Mouse (Mus musculus): Measurements from ENCODE around the gene Cldn6. TPM values are rescaled to one million over a fixed set of nuclear protein-coding genes. Genes with fewer than 3 reads are reported as not detected.
A peak's percentile ranks its signal among the peaks of the same experiment; 100 is the strongest.

Gene Cldn6
- total and polyA plus RNA-seq, 3 experiments, result not detected

GRCm38 (mm10) chr17:23719455-23719854, 40.4 kb downstream of the Cldn6 start:
- Histone ChIP-seq H3K27ac (no peak overlapping the region), H3K36me3 (ENCODE audit: control insufficient read depth, insufficient read depth, low read length) (no peaks in the 10 kb centered on the region), H3K79me2 (replicated peaks; ENCODE audit: control insufficient read depth, insufficient read depth, low read length) (no peaks in the 10 kb centered on the region), H3K4me3 (no peak overlapping the region), H3K4me1 (ENCODE audit: control insufficient read depth, insufficient read depth, low read length) (no peaks in the 10 kb centered on the region), H3K9ac (ENCODE audit: low read depth, low read length) (no peak overlapping the region), H3K27me3 (ENCODE audit: control insufficient read depth, insufficient read depth, low read length) (no peaks in the 10 kb centered on the region)
- no peak for DNase-seq
- 29% methylated on average over 1 of the region's 1 CpGs for WGBS
- intact Hi-C loops (cut with DNase I), result no loop called here
- TF ChIP-seq CTCF (IDR thresholded peaks at IDR 0.05), result no peak
- TF ChIP-seq POLR2A (IDR thresholded peaks at IDR 0.05; ENCODE audit: insufficient read depth, low read depth, low read length), result no peak
- no peak for TF ChIP-seq EP300 (IDR thresholded peaks at IDR 0.05; ENCODE audit: insufficient read depth, low read depth, low read length)

GRCm38 (mm10) chr17:23721886-23722285, 42.8 kb downstream of the Cldn6 start:
- no peak overlapping the region for H3K4me3 ChIP-seq
- DNase-seq, result no peak
- no peak overlapping the region for H3K9ac ChIP-seq (ENCODE audit: low read depth, low read length)
- no peaks in the 10 kb centered on the region for H3K36me3 ChIP-seq (ENCODE audit: control insufficient read depth, insufficient read depth, low read length)
- H3K27ac ChIP-seq, result no peak overlapping the region
- TF ChIP-seq CTCF (IDR thresholded peaks at IDR 0.05), result no peak
- no peak for TF ChIP-seq EP300 (IDR thresholded peaks at IDR 0.05; ENCODE audit: insufficient read depth, low read depth, low read length)
- TF ChIP-seq POLR2A (IDR thresholded peaks at IDR 0.05; ENCODE audit: insufficient read depth, low read depth, low read length), result no peak
- intact Hi-C loops (cut with DNase I), result no loop called here
- peaks cover 3% of the 10 kb centered on the region for H3K4me1 ChIP-seq (ENCODE audit: control insufficient read depth, insufficient read depth, low read length)
- H3K27me3 ChIP-seq (ENCODE audit: control insufficient read depth, insufficient read depth, low read length), result no peaks in the 10 kb centered on the region
- H3K79me2 ChIP-seq (replicated peaks; ENCODE audit: control insufficient read depth, insufficient read depth, low read length), result no peaks in the 10 kb centered on the region
- 93% methylated on average over 2 of the region's 2 CpGs for WGBS

DNA sequence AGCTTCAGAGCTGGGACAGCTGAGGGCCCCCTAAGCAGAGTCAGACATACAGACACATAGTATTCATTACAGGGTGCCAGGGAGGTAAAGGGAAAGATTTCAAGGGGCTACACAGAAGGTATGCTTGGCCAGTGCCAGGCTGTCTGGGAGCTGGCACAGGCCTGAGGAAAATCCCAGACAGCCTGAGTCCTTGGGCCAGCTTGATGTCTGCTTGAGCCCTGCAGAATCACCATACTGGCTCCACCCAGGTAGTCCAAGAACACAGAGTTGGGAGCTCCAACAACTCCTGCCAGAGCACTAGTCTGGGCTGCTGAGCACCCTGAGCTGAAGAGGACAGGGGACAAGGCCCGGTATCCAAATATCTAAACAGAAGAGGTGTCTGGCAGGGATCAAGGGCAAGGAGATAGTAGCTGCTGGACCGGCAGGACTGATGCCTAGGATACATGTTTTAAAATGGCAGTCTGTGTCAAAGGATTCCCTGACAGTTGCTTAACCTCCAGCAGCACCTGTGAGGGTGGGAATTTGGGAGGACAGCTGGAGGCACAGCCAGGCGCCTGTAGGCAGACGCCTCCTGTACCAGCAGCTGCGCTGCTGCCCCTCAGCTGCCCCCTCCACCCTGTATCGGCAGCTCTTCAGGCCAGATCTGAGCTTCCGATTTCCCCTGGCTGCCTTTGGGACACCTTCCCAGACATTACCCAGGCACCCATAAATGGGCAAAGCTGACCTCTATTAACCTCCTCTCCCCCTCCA, 43.5 kb downstream of the Cldn6 start, which contains the start of gene 1520401A03Rik:
Gene 1520401A03Rik (minus strand): TSS at position 408 of the 750 bp plus-strand sequence.
- Histone ChIP-seq H3K4me1 (ENCODE audit: control insufficient read depth, insufficient read depth, low read length) (peaks cover 3% of the 10 kb centered on the region), H3K36me3 (ENCODE audit: control insufficient read depth, insufficient read depth, low read length) (no peaks in the 10 kb centered on the region), H3K27me3 (ENCODE audit: control insufficient read depth, insufficient read depth, low read length) (no peaks in the 10 kb centered on the region), H3K9ac (ENCODE audit: low read depth, low read length) (no peak within 1 kb of the TSS), H3K4me3 (no peak within 1 kb of the TSS), H3K27ac (no peak within 1 kb of the TSS), H3K79me2 (replicated peaks; ENCODE audit: control insufficient read depth, insufficient read depth, low read length) (no peaks in the 10 kb centered on the region)
- DNase-seq, result no peak
- WGBS, result 65% methylated on average over 7 of the region's 7 CpGs
- intact Hi-C loops (cut with DNase I), result no loop called here
- TF ChIP-seq EP300 (IDR thresholded peaks at IDR 0.05; ENCODE audit: insufficient read depth, low read depth, low read length) (no peak), CTCF (IDR thresholded peaks at IDR 0.05) (no peak), POLR2A (IDR thresholded peaks at IDR 0.05; ENCODE audit: insufficient read depth, low read depth, low read length) (no peak)

DNA sequence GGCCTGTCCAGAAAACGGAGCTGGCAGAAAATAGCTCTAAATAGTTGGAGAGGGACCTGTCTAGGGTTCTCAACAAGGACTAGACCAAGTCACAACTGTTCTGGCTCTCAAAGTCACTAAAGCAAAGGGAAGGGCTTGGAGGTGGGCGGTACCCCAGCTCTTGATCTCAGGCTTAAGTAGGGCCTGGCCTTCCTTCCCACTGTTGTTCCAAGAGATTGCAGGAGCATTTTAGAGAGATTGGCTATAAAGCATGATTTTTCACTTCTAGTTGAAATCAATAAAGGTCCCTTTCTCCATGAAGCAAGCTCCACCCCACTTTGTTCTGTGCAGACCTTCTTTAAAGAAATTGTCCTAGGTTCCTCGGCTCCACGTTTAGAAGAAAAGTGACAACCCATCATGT, 46.4 kb downstream of the Cldn6 start:
- TF ChIP-seq CTCF (IDR thresholded peaks at IDR 0.05) (no peak), EP300 (IDR thresholded peaks at IDR 0.05; ENCODE audit: insufficient read depth, low read depth, low read length) (no peak), POLR2A (IDR thresholded peaks at IDR 0.05; ENCODE audit: insufficient read depth, low read depth, low read length) (no peak)
- Histone ChIP-seq H3K4me1 (ENCODE audit: control insufficient read depth, insufficient read depth, low read length) (peaks cover 3% of the 10 kb centered on the region), H3K36me3 (ENCODE audit: control insufficient read depth, insufficient read depth, low read length) (no peaks in the 10 kb centered on the region), H3K27me3 (ENCODE audit: control insufficient read depth, insufficient read depth, low read length) (no peaks in the 10 kb centered on the region), H3K4me3 (peak overlapping the region; percentile 91; the same call in 1 of the 2 replicates), H3K79me2 (replicated peaks; ENCODE audit: control insufficient read depth, insufficient read depth, low read length) (no peaks in the 10 kb centered on the region), H3K9ac (ENCODE audit: low read depth, low read length) (no peak overlapping the region; the same call in 1 of the 2 replicates), H3K27ac (peak overlapping the region; percentile 86; the same call in 1 of the 2 replicates)
- no peak for DNase-seq
- intact Hi-C loops (cut with DNase I), result no loop called here
- WGBS, result 53% methylated on average over 4 of the region's 4 CpGs

GRCm38 (mm10) chr17:23725999-23726757, 47.1 kb downstream of the Cldn6 start, which contains the start of gene Pkmyt1:
Gene Pkmyt1 (plus strand): TSS chr17:23726336.
- Histone ChIP-seq H3K27me3 (ENCODE audit: control insufficient read depth, insufficient read depth, low read length) (no peaks in the 10 kb centered on the region), H3K79me2 (replicated peaks; ENCODE audit: control insufficient read depth, insufficient read depth, low read length) (no peaks in the 10 kb centered on the region), H3K27ac (peak within 1 kb of the TSS; percentile 86), H3K4me3 (peak within 1 kb of the TSS; percentile 91), H3K4me1 (ENCODE audit: control insufficient read depth, insufficient read depth, low read length) (peaks cover 3% of the 10 kb centered on the region), H3K36me3 (ENCODE audit: control insufficient read depth, insufficient read depth, low read length) (no peaks in the 10 kb centered on the region), H3K9ac (ENCODE audit: low read depth, low read length) (peak within 1 kb of the TSS; percentile 71)
- intact Hi-C loops (cut with DNase I), result no loop called here
- DNase-seq, result peak; percentile 96 to 98
- WGBS, result 2% methylated on average over 73 of the region's 73 CpGs
- TF ChIP-seq POLR2A (IDR thresholded peaks at IDR 0.05; ENCODE audit: insufficient read depth, low read depth, low read length) (peak; percentile 95), CTCF (IDR thresholded peaks at IDR 0.05) (peak; percentile 21), EP300 (IDR thresholded peaks at IDR 0.05; ENCODE audit: insufficient read depth, low read depth, low read length) (no peak)
